Mouse (Mus musculus) liver, adult 2 months (tissue): Measurements from ENCODE around the gene Prtn3.

ENCODE experiments used
- CTCF ChIP-seq: fragments of 200-500 bp; IDR thresholded peaks from 2 replicates; pipeline ENCODE4 v1.5.1; 2011; ENCODE audit warnings: low read depth, low read length, control low read depth
- POLR2A ChIP-seq: fragments of 200-500 bp; IDR thresholded peaks from 2 replicates; pipeline ENCODE4 v1.6.1; 2011; ENCODE audit warnings: low read length, control low read depth; ENCODE audit not compliant: insufficient read depth; ENCODE audit errors: extremely low read depth

DNA sequence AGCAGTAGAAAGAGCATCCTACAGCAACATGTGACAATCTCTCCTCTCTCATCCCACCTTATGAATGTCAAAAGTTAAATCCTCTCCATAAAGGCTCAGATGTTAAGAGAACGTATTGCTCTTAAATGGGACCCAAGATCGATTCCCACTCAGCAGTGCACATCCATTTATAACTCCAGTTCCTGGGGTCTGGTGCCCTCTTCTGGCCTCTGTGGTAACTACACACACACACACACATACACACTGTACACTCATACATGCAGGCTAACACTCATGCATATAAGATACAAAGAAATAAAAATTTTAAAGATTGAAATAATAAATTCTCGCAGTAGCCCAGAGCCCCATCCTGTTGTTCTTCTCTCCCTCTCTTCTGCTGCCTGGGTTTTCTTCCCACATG, 37.4 kb upstream of the Prtn3 start:
- TF ChIP-seq POLR2A, result no peak
- TF ChIP-seq CTCF, result no peak
